Mouse (Mus musculus) stomach, embryonic 14.5 days (tissue): ENCODE measurements around the gene Ndufa9. TPM values are rescaled to one million over a fixed set of nuclear protein-coding genes. Genes with fewer than 3 reads are reported as not detected.

Experiments used
- ATAC-seq: fragments of 200-750 bp; cut with Nextera tagmentation; 2 replicates; pipeline ENCODE4 v1.8.0; 2017; ENCODE audit warnings: low read depth, moderate TSS enrichment; ENCODE audit not compliant: insufficient number of reproducible peaks, insufficient read depth, low FRiP score
- H3K27ac ChIP-seq: fragments of 300-500 bp; sonication (generic); 2 replicates; pipeline ENCODE4 v1.5.1; 2014; ENCODE audit warnings: mild to moderate bottlenecking, low read length, moderate library complexity, mixed read lengths
- H3K27me3 ChIP-seq: fragments of 300-500 bp; sonication (generic); 2 replicates; pipeline ENCODE4 v1.6.1; 2014; ENCODE audit warnings: low read length, control low read depth, mixed read lengths; ENCODE audit not compliant: control insufficient read depth, insufficient read depth
- H3K36me3 ChIP-seq: fragments of 300-500 bp; sonication (generic); 2 replicates; pipeline ENCODE4 v1.6.1; 2014; ENCODE audit warnings: mild to moderate bottlenecking, control low read depth, low read length, moderate library complexity, mixed read lengths; ENCODE audit not compliant: control insufficient read depth, insufficient read depth
- H3K4me1 ChIP-seq: fragments of 300-500 bp; sonication (generic); 2 replicates; pipeline ENCODE4 v1.6.1; 2014; ENCODE audit warnings: low read length, control low read depth, mixed read lengths; ENCODE audit not compliant: control insufficient read depth, insufficient read depth
- H3K4me2 ChIP-seq: fragments of 300-500 bp; sonication (generic); replicated peaks from 2 replicates; pipeline ENCODE4 v1.6.1; 2014; ENCODE audit warnings: low read depth, low read length, control low read depth
- H3K4me3 ChIP-seq: fragments of 300-500 bp; sonication (generic); 2 replicates; pipeline ENCODE4 v1.5.1; 2014; ENCODE audit warnings: low read depth, low read length, control low read depth
- H3K9ac ChIP-seq: fragments of 300-500 bp; sonication (generic); replicated peaks from 2 replicates; pipeline ENCODE4 v1.6.1; 2014; ENCODE audit warnings: low read depth, mild to moderate bottlenecking, control low read depth, low read length, moderate library complexity, mixed read lengths
- H3K9me3 ChIP-seq: fragments of 300-500 bp; sonication (generic); 2 replicates; pipeline ENCODE4 v1.6.1; 2016; ENCODE audit warnings: low read depth, low read length, control low read depth; ENCODE audit not compliant: control insufficient read depth
- WGBS: fragments of 180-500 bp; shearing (Covaris S2); extraction: QIAGEN DNeasy Blood & Tissue Kit; methylation state at CpG from one replicate; pipeline ENCODE4 v1.1.7; 2014; 5-methylcytosine and 5-hydroxymethylcytosine counted together
- polyA plus RNA-seq: library from polyadenylated mRNA; unstranded; fragments of >200 nt; fragmentation: Nextera tagmentation; extraction: Ambion mirVana; gene quantifications from 2 replicates; pipeline ENCODE4 v1.2.1, GENCODE M21; 2014

Gene Ndufa9
- polyA plus RNA-seq, 1 experiment from 2014 or later: 180 TPM

DNA sequence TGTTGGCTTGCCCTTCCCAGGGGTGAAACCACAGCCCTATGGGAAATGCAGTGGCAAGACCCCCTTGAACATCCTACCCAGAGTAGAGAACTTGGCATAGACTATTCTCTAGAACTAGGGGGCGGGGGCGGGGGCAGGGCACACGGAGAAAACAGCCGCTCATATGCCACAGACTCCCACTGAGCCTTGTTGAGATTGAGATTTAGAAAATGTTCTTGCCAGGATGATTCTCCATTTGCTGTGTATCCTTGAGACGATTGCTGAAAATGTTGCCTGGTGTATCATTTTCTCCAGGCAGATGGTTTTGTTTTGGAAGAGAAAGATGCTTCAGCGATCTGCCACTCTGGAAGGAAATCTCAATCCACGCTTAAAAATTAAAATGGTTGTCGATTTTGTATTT is 40.4 kb downstream of the Ndufa9 start:
- Histone ChIP-seq H3K27me3 (no peaks in the 10 kb centered on the region), H3K4me2 (no peak overlapping the region)

DNA sequence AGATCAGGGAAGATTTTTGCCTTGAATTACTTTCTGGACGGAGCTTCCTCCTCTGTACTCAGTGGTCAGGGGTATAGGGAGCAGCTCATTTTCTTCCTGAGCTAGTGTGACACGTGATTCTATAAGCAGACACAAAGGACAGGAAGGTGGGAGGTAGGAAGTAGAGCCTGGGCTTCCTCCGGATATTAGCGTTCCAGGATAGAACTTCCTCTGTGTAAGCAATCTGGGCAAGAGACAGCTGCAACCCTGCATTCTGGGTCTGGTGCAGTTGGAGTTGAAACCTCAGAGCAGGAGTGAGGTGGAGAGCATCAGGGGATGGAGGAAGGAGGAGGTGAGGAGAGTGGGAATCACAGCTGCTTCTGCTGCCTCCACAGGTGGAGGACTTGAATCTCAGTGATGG is 40.8 kb downstream of the Ndufa9 start:
- no peaks in the 10 kb centered on the region for H3K27me3 ChIP-seq
- H3K4me1 ChIP-seq: no peaks in the 10 kb centered on the region
- H3K4me2 ChIP-seq: no peak overlapping the region
- no peaks in the 10 kb centered on the region for H3K9me3 ChIP-seq
- no peaks in the 10 kb centered on the region for H3K36me3 ChIP-seq
- H3K27ac ChIP-seq: no peak overlapping the region
- H3K4me3 ChIP-seq: no peak overlapping the region
- H3K9ac ChIP-seq: no peak overlapping the region
- no peak for ATAC-seq
- 66% methylated on average over 4 of the region's 4 CpGs for WGBS

More for the DNA sequence above, 40.4 kb downstream of the Ndufa9 start:
- Histone ChIP-seq H3K9me3 (no peaks in the 10 kb centered on the region), H3K4me3 (no peak overlapping the region), H3K4me1 (no peaks in the 10 kb centered on the region), H3K9ac (no peak overlapping the region), H3K27ac (no peak overlapping the region), H3K36me3 (no peaks in the 10 kb centered on the region)
- WGBS: 85% methylated on average over 8 of the region's 8 CpGs
- ATAC-seq: no peak

DNA sequence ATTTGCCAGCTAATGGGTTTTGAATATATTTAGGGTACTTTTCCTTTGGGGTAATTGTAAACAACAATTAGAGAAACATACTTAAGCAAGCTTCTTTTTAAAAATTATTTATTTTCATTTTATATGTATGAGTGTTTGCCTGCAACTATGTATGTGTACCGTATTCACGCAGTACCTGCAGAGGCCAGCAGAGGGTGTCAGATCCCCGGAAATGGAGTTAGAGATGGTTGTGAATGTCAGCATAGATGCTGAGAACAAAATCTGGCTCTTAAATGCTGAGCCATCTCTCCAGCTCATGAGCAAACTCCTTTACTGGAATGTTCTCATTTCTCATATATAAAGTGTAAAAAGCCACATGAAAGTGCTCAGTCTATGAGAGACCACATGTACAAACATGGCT is 42.2 kb downstream of the Ndufa9 start:
- H3K9me3 ChIP-seq: no peaks in the 10 kb centered on the region
- H3K27ac ChIP-seq: no peak overlapping the region
- H3K4me2 ChIP-seq: no peak overlapping the region
- H3K36me3 ChIP-seq: no peaks in the 10 kb centered on the region
- ATAC-seq: no peak
- no peak overlapping the region for H3K4me3 ChIP-seq
- H3K4me1 ChIP-seq: no peaks in the 10 kb centered on the region
- no peak overlapping the region for H3K9ac ChIP-seq
- 87% methylated on average over 3 of the region's 3 CpGs for WGBS
- no peaks in the 10 kb centered on the region for H3K27me3 ChIP-seq

DNA sequence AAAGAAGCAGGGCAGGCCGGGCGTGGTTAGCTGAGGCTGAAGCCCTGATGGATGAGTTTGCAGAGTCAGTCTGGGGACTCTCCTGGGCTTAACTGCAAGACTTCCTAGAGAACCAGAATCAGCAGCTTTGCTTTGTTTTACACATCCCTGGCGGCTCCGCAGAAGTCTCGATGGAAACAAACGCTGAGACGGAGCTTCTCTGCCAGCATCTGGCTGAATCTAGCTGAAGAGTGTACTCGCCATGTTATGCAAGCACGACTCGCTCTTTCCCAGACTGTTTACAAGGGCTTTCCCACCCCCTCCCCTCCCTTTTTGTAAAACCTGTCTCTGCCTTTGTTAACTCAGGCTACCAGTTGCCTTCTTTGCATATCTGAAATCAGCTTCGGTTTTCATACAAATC is 46.0 kb downstream of the Ndufa9 start:
- no peak overlapping the region for H3K4me3 ChIP-seq
- no peaks in the 10 kb centered on the region for H3K27me3 ChIP-seq
- H3K9ac ChIP-seq: no peak overlapping the region
- H3K9me3 ChIP-seq: no peaks in the 10 kb centered on the region
- H3K27ac ChIP-seq: no peak overlapping the region
- no peaks in the 10 kb centered on the region for H3K4me1 ChIP-seq
- WGBS: 23% methylated on average over 11 of the region's 11 CpGs
- ATAC-seq: no peak
- H3K36me3 ChIP-seq: no peaks in the 10 kb centered on the region
- H3K4me2 ChIP-seq: no peak overlapping the region

DNA sequence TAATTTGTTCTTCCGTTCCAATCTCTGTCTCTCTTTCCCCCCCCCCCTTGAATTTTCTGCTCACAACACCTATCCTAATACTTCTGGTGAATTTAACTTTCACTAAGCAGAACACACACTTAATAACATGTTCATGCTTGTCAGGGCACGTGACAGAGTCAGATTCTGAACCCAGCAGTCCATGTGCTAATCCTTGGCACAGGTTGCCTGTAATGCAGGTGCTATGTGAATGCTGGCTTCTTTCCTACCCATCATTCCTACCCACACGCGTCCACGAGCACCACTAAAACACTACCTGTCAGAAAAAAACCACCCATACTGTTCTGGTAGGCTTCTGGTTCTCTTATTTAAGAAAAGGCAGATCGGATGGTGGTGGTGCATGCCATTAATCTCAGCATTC is 54.2 kb downstream of the Ndufa9 start:
- no peaks in the 10 kb centered on the region for H3K27me3 ChIP-seq
- H3K27ac ChIP-seq: no peak overlapping the region
- H3K4me2 ChIP-seq: no peak overlapping the region
- H3K4me1 ChIP-seq: no peaks in the 10 kb centered on the region
- WGBS: 75% methylated on average over 6 of the region's 6 CpGs
- H3K9me3 ChIP-seq: no peaks in the 10 kb centered on the region
- H3K9ac ChIP-seq: no peak overlapping the region
- no peak for ATAC-seq
- no peak overlapping the region for H3K4me3 ChIP-seq
- no peaks in the 10 kb centered on the region for H3K36me3 ChIP-seq

DNA sequence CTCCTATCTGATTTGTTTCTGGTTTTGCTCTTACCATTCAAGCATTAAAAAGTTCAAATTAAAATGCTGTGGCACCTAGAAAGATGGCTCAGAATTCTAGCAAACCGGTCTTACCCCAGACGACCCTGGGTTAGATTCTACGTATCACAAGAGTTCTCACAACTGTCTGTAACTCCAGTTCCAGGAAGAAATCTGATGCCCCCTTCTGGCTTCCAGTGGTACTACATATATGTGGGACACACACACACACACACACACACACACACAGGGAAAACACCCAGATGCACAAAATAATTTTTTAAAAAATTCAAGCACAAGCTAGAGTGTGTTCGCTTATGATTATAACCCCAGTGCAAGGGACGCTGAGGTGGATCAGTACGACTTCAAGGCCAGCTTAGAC is 55.2 kb downstream of the Ndufa9 start:
- H3K4me1 ChIP-seq: no peaks in the 10 kb centered on the region
- H3K36me3 ChIP-seq: no peaks in the 10 kb centered on the region
- 95% methylated on average over 6 of the region's 6 CpGs for WGBS
- H3K9me3 ChIP-seq: no peaks in the 10 kb centered on the region
- ATAC-seq: no peak
- H3K4me3 ChIP-seq: no peak overlapping the region
- no peak overlapping the region for H3K4me2 ChIP-seq
- no peaks in the 10 kb centered on the region for H3K27me3 ChIP-seq
- no peak overlapping the region for H3K9ac ChIP-seq
- H3K27ac ChIP-seq: no peak overlapping the region

DNA sequence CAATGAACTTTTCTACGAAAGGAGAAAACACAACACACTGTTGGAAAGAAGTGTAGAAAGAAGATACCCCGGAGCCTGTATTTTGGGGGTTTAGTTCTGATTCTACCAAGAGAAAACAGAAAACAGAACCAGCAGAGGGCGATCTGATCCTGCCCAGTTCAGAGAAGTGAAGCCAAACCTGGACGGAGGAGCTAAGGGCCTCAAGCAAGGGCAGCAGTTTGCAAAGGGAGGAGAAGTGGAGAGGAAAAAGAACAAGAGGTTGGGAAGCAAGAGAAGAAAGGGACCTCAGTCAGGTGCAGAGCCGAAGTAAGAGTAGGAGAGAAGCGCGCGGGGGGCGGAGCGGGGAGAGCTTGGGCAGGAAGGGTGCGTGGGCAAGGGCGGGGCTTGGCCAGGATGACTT is 57.0 kb downstream of the Ndufa9 start:
- Histone ChIP-seq H3K27me3 (no peaks in the 10 kb centered on the region), H3K9ac (no peak overlapping the region), H3K4me2 (peak overlapping the region; percentile 39), H3K4me3 (peak overlapping the region; percentile 12; the same call in 1 of the 2 replicates), H3K36me3 (no peaks in the 10 kb centered on the region), H3K9me3 (no peaks in the 10 kb centered on the region), H3K27ac (no peak overlapping the region), H3K4me1 (no peaks in the 10 kb centered on the region)
- WGBS: 34% methylated on average over 12 of the region's 12 CpGs
- ATAC-seq: no peak

DNA sequence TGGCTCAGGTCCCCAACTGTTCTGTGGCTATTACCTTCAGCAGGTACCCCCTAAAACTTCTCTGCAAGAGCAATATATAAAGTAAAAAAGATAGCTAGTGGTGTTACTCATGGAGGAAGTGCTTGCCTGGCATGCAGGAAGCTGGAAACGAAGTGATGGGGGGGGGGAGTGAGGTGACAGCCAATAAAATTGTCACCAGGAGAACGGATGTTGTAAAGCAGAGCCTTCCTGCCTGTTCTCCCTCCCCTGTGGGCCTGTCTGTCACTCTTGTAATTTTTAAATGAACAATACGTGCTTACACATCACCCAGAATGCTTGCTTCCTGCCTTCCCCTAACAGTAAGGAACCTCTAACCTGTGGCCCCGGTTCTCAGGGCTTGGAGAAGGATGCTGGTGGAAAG is 57.4 kb downstream of the Ndufa9 start:
- Histone ChIP-seq H3K36me3 (no peaks in the 10 kb centered on the region), H3K27me3 (no peaks in the 10 kb centered on the region), H3K9me3 (no peaks in the 10 kb centered on the region), H3K4me3 (no peak overlapping the region), H3K4me2 (no peak overlapping the region), H3K9ac (no peak overlapping the region), H3K27ac (no peak overlapping the region), H3K4me1 (no peaks in the 10 kb centered on the region)
- no peak for ATAC-seq
- WGBS: 29% methylated on average over 4 of the region's 4 CpGs

DNA sequence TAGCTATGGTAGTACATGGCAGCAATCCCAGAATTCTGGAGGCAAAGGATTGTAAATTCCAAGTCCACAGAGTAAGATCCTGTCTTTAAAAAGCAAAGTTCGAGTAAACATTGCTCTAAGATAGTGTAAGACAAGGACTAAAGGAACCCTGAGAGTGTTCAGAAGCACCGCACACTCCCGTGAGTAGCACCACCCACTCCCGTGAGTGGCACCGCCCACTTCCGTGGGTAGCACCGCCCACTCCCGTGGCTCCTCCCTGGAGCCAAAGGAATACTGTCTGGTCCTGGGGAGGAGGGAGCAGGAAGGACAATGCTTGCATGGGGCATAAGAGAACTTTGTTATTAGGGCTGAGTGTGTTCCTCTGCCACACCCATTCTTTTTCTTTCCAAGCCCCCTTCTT is 60.1 kb downstream of the Ndufa9 start:
- Histone ChIP-seq H3K4me1 (no peaks in the 10 kb centered on the region), H3K4me3 (no peak overlapping the region), H3K27me3 (no peaks in the 10 kb centered on the region), H3K4me2 (no peak overlapping the region), H3K27ac (no peak overlapping the region), H3K36me3 (no peaks in the 10 kb centered on the region), H3K9ac (no peak overlapping the region), H3K9me3 (no peaks in the 10 kb centered on the region)
- WGBS: 75% methylated on average over 8 of the region's 8 CpGs
- no peak for ATAC-seq
